Mouse (Mus musculus) megakaryocyte, embryonic 14.5 days (primary cell): ENCODE data around the gene Cela3b.

Source experiments
- FLI1 ChIP-seq: IDR thresholded peaks from 2 replicates; pipeline ENCODE4 v1.6.1; 2012; ENCODE audit warnings: low read length, inconsistent platforms, mixed read lengths
- GATA1 ChIP-seq: IDR thresholded peaks from 3 replicates; pipeline ENCODE4 v1.6.1; 2012; ENCODE audit warnings: mixed read lengths, low read length, inconsistent platforms, borderline replicate concordance

- no peak for TF ChIP-seq GATA1
- no peak for TF ChIP-seq FLI1
Measured at GRCm38 (mm10) chr4:137396641-137397525, 33.5 kb downstream of the Cela3b start.
